Comparison of ENCODE assay signal across 23 mouse cellular contexts in the genomic region with DNA sequence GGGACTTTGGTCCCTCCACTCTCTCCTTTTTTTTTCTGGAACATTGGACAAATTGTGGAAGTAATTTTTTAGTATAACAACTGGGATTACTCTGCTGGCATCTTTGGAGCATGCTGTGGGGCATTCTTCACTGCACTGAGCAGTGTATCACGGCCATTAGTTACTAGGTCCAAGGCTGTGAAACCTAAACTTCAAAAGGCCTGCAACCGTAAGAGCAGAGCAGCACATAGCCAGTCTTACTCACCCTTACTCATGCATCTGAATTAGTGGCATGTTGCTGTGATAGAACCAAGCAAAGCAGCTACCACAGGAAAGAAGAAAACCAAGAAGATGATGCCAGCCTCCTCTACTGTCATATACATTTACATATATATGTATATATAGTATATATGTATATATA.
DNase-seq lines count a peak whose midpoint lies in the region; ATAC-seq and TF ChIP-seq lines count a peak whose summit lies in the region.
"Had no signal": no experiment of that assay in that cellular context is flagged by ENCODE, and none has a peak within 500 bp of the region (broad histone marks: within the 10 kb centered on the region; RNA-seq: fewer than 3 reads in every experiment).

No protein-coding gene starts in this region.

- no peak overlapping the region for H3K4me2 ChIP-seq in heart, embryonic 15.5 days
- no peak overlapping the region for H3K4me2 ChIP-seq in heart, embryonic 11.5 days
- H3K4me2 ChIP-seq in hindbrain, embryonic 13.5 days: no peak overlapping the region
- no peak overlapping the region for H3K4me2 ChIP-seq in midbrain, embryonic 11.5 days
- H3K4me2 ChIP-seq in midbrain, postnatal 0 days (ENCODE audit: low read depth, low read length, poor library complexity, severe bottlenecking): no peak overlapping the region
- H3K4me2 ChIP-seq: embryonic facial prominence, embryonic 12.5 days; forebrain, embryonic 12.5 days had no signal

- no peak overlapping the region for H3K9ac ChIP-seq in heart, embryonic 15.5 days
- H3K9ac ChIP-seq in heart, embryonic 11.5 days (ENCODE audit: low read depth, low read length): no peak overlapping the region
- H3K9ac ChIP-seq in hindbrain, embryonic 13.5 days: no peak overlapping the region
- no peak overlapping the region for H3K9ac ChIP-seq in midbrain, embryonic 11.5 days (ENCODE audit: low read length)
- no peak overlapping the region for H3K9ac ChIP-seq in midbrain, postnatal 0 days (replicated peaks; ENCODE audit: low read length, poor library complexity, severe bottlenecking)
- H3K9ac ChIP-seq: embryonic facial prominence, embryonic 12.5 days; forebrain, embryonic 12.5 days had no signal

- no peak for TF ChIP-seq CTCF in small intestine, adult 2 months (IDR thresholded peaks at IDR 0.05; ENCODE audit: extremely low read depth, insufficient read length, insufficient replicate concordance, low read depth, low read length)
- TF ChIP-seq CTCF in midbrain, postnatal 0 days (IDR thresholded peaks at IDR 0.05): no peak

- no peaks in the 10 kb centered on the region for H3K9me3 ChIP-seq in heart, embryonic 15.5 days (replicated peaks)
- no peaks in the 10 kb centered on the region for H3K9me3 ChIP-seq in heart, embryonic 11.5 days (replicated peaks; ENCODE audit: control insufficient read depth, low read length)
- H3K9me3 ChIP-seq in hindbrain, embryonic 13.5 days: no peaks in the 10 kb centered on the region
- no peaks in the 10 kb centered on the region for H3K9me3 ChIP-seq in midbrain, embryonic 11.5 days (ENCODE audit: control insufficient read depth, low read length)
- no peaks in the 10 kb centered on the region for H3K9me3 ChIP-seq in midbrain, postnatal 0 days (ENCODE audit: low read length)
- H3K9me3 ChIP-seq: embryonic facial prominence, embryonic 10.5 days; embryonic facial prominence, embryonic 12.5 days; forebrain, embryonic 10.5 days; forebrain, embryonic 12.5 days had no signal

- no peak for ATAC-seq in heart, embryonic 15.5 days (replicated peaks; ENCODE audit: insufficient number of reproducible peaks, insufficient read depth, low FRiP score, low read depth)
- no peak for ATAC-seq in heart, embryonic 11.5 days (replicated peaks; ENCODE audit: insufficient number of reproducible peaks, low FRiP score, low TSS enrichment)
- ATAC-seq in hindbrain, embryonic 13.5 days (ENCODE audit: low FRiP score): no peak
- ATAC-seq in midbrain, embryonic 11.5 days (ENCODE audit: low FRiP score): no peak
- no peak for ATAC-seq in midbrain, postnatal 0 days (ENCODE audit: low FRiP score)
- ATAC-seq: forebrain, embryonic 14.5 days; forebrain, embryonic 16.5 days had no signal

- no peak for TF ChIP-seq POLR2A in small intestine, adult 2 months (IDR thresholded peaks at IDR 0.05; ENCODE audit: low read depth, low read length)

- no peak overlapping the region for H3K4me3 ChIP-seq in heart, embryonic 15.5 days
- H3K4me3 ChIP-seq in heart, embryonic 11.5 days (ENCODE audit: low read depth, low read length): no peak overlapping the region
- no peak overlapping the region for H3K4me3 ChIP-seq in small intestine, adult 2 months (ENCODE audit: low read depth, low read length)
- H3K4me3 ChIP-seq in hindbrain, embryonic 13.5 days: no peak overlapping the region
- H3K4me3 ChIP-seq in midbrain, embryonic 11.5 days (ENCODE audit: low read depth, low read length): no peak overlapping the region
- H3K4me3 ChIP-seq in midbrain, postnatal 0 days (ENCODE audit: low read depth, low read length): no peak overlapping the region
- H3K4me3 ChIP-seq: embryonic facial prominence, embryonic 10.5 days; embryonic facial prominence, embryonic 12.5 days; erythroblast, embryonic 14.5 days; forebrain, embryonic 10.5 days; forebrain, embryonic 12.5 days had no signal

- DNase-seq in 3T3-L1 (ENCODE audit: low read depth, low spot score): peak; percentile 69
- peak; percentile 43 for DNase-seq in NIH3T3 (ENCODE audit: low read depth)
- no peak for DNase-seq in midbrain, embryonic 11.5 days (ENCODE audit: low spot score, missing footprints)
- no peak for DNase-seq in midbrain, postnatal 0 days (ENCODE audit: low spot score)
- DNase-seq: adrenal gland, postnatal 10 days; adrenal gland, postnatal 25 days; cerebellum, adult 11-12 months; cerebellum, adult 2 months; cerebellum, adult 9-10 months; cerebellum, postnatal 10 days; cerebellum, postnatal 25 days had no signal

- WGBS in heart, embryonic 15.5 days: 79% methylated on average over 2 of the region's 2 CpGs
- 84% methylated on average over 2 of the region's 2 CpGs for WGBS in heart, embryonic 11.5 days (ENCODE audit: insufficient replicate concordance)
- 83% methylated on average over 2 of the region's 2 CpGs for WGBS in small intestine, adult 2 months
- 79% methylated on average over 2 of the region's 2 CpGs for WGBS in hindbrain, embryonic 13.5 days
- WGBS in midbrain, embryonic 11.5 days: 71% methylated on average over 2 of the region's 2 CpGs
- 68% methylated on average over 2 of the region's 2 CpGs for WGBS in midbrain, postnatal 0 days

- no peaks in the 10 kb centered on the region for H3K27me3 ChIP-seq in heart, embryonic 15.5 days
- no peaks in the 10 kb centered on the region for H3K27me3 ChIP-seq in heart, embryonic 11.5 days (ENCODE audit: control insufficient read depth, insufficient read depth, low read length)
- no peaks in the 10 kb centered on the region for H3K27me3 ChIP-seq in small intestine, adult 2 months (ENCODE audit: control insufficient read depth, insufficient read depth, low read length)
- no peaks in the 10 kb centered on the region for H3K27me3 ChIP-seq in hindbrain, embryonic 13.5 days
- H3K27me3 ChIP-seq in midbrain, embryonic 11.5 days (ENCODE audit: control insufficient read depth, insufficient read depth, low read length): no peaks in the 10 kb centered on the region
- no peaks in the 10 kb centered on the region for H3K27me3 ChIP-seq in midbrain, postnatal 0 days (ENCODE audit: insufficient read depth, low read length)
- H3K27me3 ChIP-seq: embryonic facial prominence, embryonic 12.5 days; forebrain, embryonic 12.5 days had no signal

- H3K36me3 ChIP-seq in heart, embryonic 15.5 days: no peaks in the 10 kb centered on the region
- H3K36me3 ChIP-seq in heart, embryonic 11.5 days (ENCODE audit: control insufficient read depth, insufficient read depth, low read length): no peaks in the 10 kb centered on the region
- H3K36me3 ChIP-seq in small intestine, adult 2 months (ENCODE audit: control insufficient read depth, insufficient read depth, low read length): no peaks in the 10 kb centered on the region
- no peaks in the 10 kb centered on the region for H3K36me3 ChIP-seq in hindbrain, embryonic 13.5 days
- no peaks in the 10 kb centered on the region for H3K36me3 ChIP-seq in midbrain, embryonic 11.5 days (ENCODE audit: control insufficient read depth, insufficient read depth, low read length)
- no peaks in the 10 kb centered on the region for H3K36me3 ChIP-seq in midbrain, postnatal 0 days (ENCODE audit: insufficient read depth, low read length)
- H3K36me3 ChIP-seq: embryonic facial prominence, embryonic 10.5 days; embryonic facial prominence, embryonic 12.5 days; forebrain, embryonic 10.5 days; forebrain, embryonic 12.5 days; G1E had no signal

- peak overlapping the region; percentile 34; the same call in 1 of the 2 replicates for H3K27ac ChIP-seq in heart, embryonic 15.5 days
- no peak overlapping the region for H3K27ac ChIP-seq in heart, embryonic 11.5 days (ENCODE audit: low read depth, low read length)
- H3K27ac ChIP-seq in small intestine, adult 2 months (ENCODE audit: insufficient read depth, low read depth, low read length): peak overlapping the region; percentile 10; the same call in 1 of the 2 replicates
- H3K27ac ChIP-seq in hindbrain, embryonic 13.5 days: no peak overlapping the region
- H3K27ac ChIP-seq in midbrain, embryonic 11.5 days (ENCODE audit: low read depth, low read length): no peak overlapping the region
- no peak overlapping the region for H3K27ac ChIP-seq in midbrain, postnatal 0 days (ENCODE audit: low read depth, low read length)
- H3K27ac ChIP-seq: embryonic facial prominence, embryonic 10.5 days; embryonic facial prominence, embryonic 12.5 days; forebrain, embryonic 10.5 days; forebrain, embryonic 12.5 days had no signal

- peaks cover 35% of the 10 kb centered on the region for H3K4me1 ChIP-seq in heart, embryonic 15.5 days (replicated peaks)
- H3K4me1 ChIP-seq in heart, embryonic 11.5 days (ENCODE audit: control insufficient read depth, insufficient read depth, low read length): peaks cover 32% of the 10 kb centered on the region
- peaks cover 20% of the 10 kb centered on the region for H3K4me1 ChIP-seq in small intestine, adult 2 months (ENCODE audit: control insufficient read depth, insufficient read depth, insufficient read length, low read length)
- H3K4me1 ChIP-seq in hindbrain, embryonic 13.5 days (replicated peaks): peaks cover 17% of the 10 kb centered on the region
- H3K4me1 ChIP-seq in midbrain, embryonic 11.5 days (ENCODE audit: control insufficient read depth, insufficient read depth, low read length): 0 out of 2 replicates have a peak, but pooled peaks cover 3% of the 10 kb centered on the region
- 0 out of 2 replicates have a peak, but pooled peaks cover 4% of the 10 kb centered on the region for H3K4me1 ChIP-seq in midbrain, postnatal 0 days (ENCODE audit: insufficient read depth, low read length)

Comparison
In these comparisons a context has a peak if more than half of its experiments do, and no peak if none do; other contexts are left out.
1. H3K27ac ChIP-seq: peak in heart, embryonic 15.5 days (single experiment) and small intestine, adult 2 months (single experiment); none in heart, embryonic 11.5 days (single experiment), hindbrain, embryonic 13.5 days (single experiment), midbrain, embryonic 11.5 days (single experiment) and midbrain, postnatal 0 days (single experiment).
2. DNase-seq: peak in 3T3-L1 (single experiment) and NIH3T3 (single experiment); none in midbrain, embryonic 11.5 days (single experiment) and midbrain, postnatal 0 days (single experiment).